In the genomic region with DNA sequence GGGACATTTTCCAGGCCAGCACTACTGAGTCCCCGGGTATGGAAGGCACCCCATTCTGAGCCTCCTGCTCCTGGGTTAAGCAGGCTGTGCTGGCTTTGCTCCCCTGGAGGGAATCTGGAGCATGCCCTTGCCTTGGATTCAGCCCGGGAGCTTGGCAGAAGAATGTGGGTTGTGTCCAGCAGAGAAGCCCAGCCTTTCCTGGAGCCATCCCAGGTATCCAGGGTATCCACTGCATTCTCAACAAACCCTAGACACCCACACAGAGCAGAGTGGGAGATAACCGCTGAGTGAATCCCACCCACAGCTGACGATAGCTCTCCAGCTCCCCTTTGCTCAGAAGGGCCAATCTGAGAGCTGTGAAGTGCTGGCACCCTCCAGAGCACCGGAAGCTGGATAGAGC, we compare ENCODE assay signal across 9 mouse cellular contexts. TPM values are rescaled to one million over a fixed set of nuclear protein-coding genes. Genes with fewer than 3 reads are reported as not detected.
DNase-seq lines count a peak whose midpoint lies in the region; ATAC-seq and TF ChIP-seq lines count a peak whose summit lies in the region.
"Had no signal": no experiment of that assay in that cellular context is flagged by ENCODE, and none has a peak within 500 bp of the region (broad histone marks: within the 10 kb centered on the region; RNA-seq: fewer than 3 reads in every experiment).

No protein-coding gene starts in this region.

- H3K4me3 ChIP-seq in liver, postnatal 0 days (ENCODE audit: low read depth, low read length), result no peak overlapping the region
- no peak overlapping the region for H3K4me3 ChIP-seq in liver, embryonic 11.5 days (ENCODE audit: low read depth, low read length)
- H3K4me3 ChIP-seq: neural tube, embryonic 12.5 days had no signal

- no peaks in the 10 kb centered on the region for H3K9me3 ChIP-seq in liver, postnatal 0 days (ENCODE audit: low read length)
- no peaks in the 10 kb centered on the region for H3K9me3 ChIP-seq in liver, embryonic 11.5 days (ENCODE audit: control insufficient read depth, low read length)
- H3K9me3 ChIP-seq: neural tube, embryonic 12.5 days had no signal

- no peak for TF ChIP-seq EP300 in liver, postnatal 0 days (IDR thresholded peaks at IDR 0.05; ENCODE audit: low read depth)

- no peaks in the 10 kb centered on the region for H3K4me1 ChIP-seq in liver, postnatal 0 days (ENCODE audit: insufficient read depth)
- H3K4me1 ChIP-seq in liver, embryonic 11.5 days (replicated peaks; ENCODE audit: control insufficient read depth, insufficient read depth, low read length), result no peaks in the 10 kb centered on the region
- H3K4me1 ChIP-seq: neural tube, embryonic 12.5 days had no signal

- H3K36me3 ChIP-seq in liver, postnatal 0 days (replicated peaks; ENCODE audit: insufficient read depth, low read length), result no peaks in the 10 kb centered on the region
- H3K36me3 ChIP-seq in liver, embryonic 11.5 days (ENCODE audit: control insufficient read depth, insufficient read depth, low read length), result no peaks in the 10 kb centered on the region
- H3K36me3 ChIP-seq: neural tube, embryonic 12.5 days had no signal

- H3K9ac ChIP-seq in liver, postnatal 0 days (replicated peaks), result no peak overlapping the region
- H3K9ac ChIP-seq in liver, embryonic 11.5 days (ENCODE audit: low read depth, low read length), result no peak overlapping the region
- H3K9ac ChIP-seq: neural tube, embryonic 12.5 days had no signal

- no peak overlapping the region for H3K4me2 ChIP-seq in liver, postnatal 0 days (ENCODE audit: low read depth, low read length)
- H3K4me2 ChIP-seq in liver, embryonic 11.5 days, result no peak overlapping the region
- H3K4me2 ChIP-seq: neural tube, embryonic 12.5 days had no signal

- intact Hi-C loops in gastrocnemius, postnatal 14 days (cut with DNase I; ENCODE audit: low total_unique reads), result no loop called here

- H3K27me3 ChIP-seq in liver, postnatal 0 days (ENCODE audit: insufficient read depth, low read length), result no peaks in the 10 kb centered on the region
- H3K27me3 ChIP-seq in liver, embryonic 11.5 days (replicated peaks; ENCODE audit: control insufficient read depth, insufficient read depth, low read length), result no peaks in the 10 kb centered on the region
- H3K27me3 ChIP-seq: neural tube, embryonic 12.5 days had no signal

- DNase-seq in frontal cortex, postnatal 36 days (ENCODE audit: low spot score in 2 of 2), result no peak
- DNase-seq in NIH3T3 (ENCODE audit: low read depth), result peak; percentile 77
- DNase-seq in gastrocnemius, postnatal 14 days, result peak; percentile 69
- DNase-seq in kidney, postnatal 10 days, result peak; percentile 66
- no peak for DNase-seq in liver, postnatal 0 days
- no peak for DNase-seq in liver, embryonic 11.5 days (ENCODE audit: low spot score)
- no peak for DNase-seq in thymus, adult 18-20 months

- TF ChIP-seq CTCF in liver, postnatal 0 days (IDR thresholded peaks at IDR 0.05; ENCODE audit: low read depth), result no peak

- WGBS in liver, postnatal 0 days (ENCODE audit: insufficient replicate concordance), result 70% methylated on average over 5 of the region's 5 CpGs
- 69% methylated on average over 5 of the region's 5 CpGs for WGBS in liver, embryonic 11.5 days

- peak; percentile 11; the same call in 1 of the 2 replicates for ATAC-seq in frontal cortex, adult (ENCODE audit: low TSS enrichment)
- no peak for ATAC-seq in liver, postnatal 0 days
- ATAC-seq in liver, embryonic 11.5 days (replicated peaks; ENCODE audit: low FRiP score), result no peak

- H3K27ac ChIP-seq in liver, postnatal 0 days (ENCODE audit: low read depth), result no peak overlapping the region
- no peak overlapping the region for H3K27ac ChIP-seq in liver, embryonic 11.5 days (ENCODE audit: low read depth, low read length)
- H3K27ac ChIP-seq: neural tube, embryonic 12.5 days had no signal

RNA-seq across cellular contexts. Expression of a gene that starts 21.5 kb away (rescaled TPM):
- total RNA-seq in gastrocnemius, postnatal 14 days (2021), result 10 to 100 TPM; 61.0 to 67.6 TPM
- polyA plus RNA-seq in liver, postnatal 0 days (2015; fragmentation: Nextera tagmentation; extraction: Ambion mirVana), result 36.6 and 37.0 TPM in 2 replicates
- 53.6 and 56.4 TPM in 2 replicates for polyA plus RNA-seq in liver, embryonic 11.5 days (2014; fragmentation: Nextera tagmentation; extraction: Ambion mirVana)

RNA-seq across cellular contexts. Expression of a gene that starts 29.3 kb away (rescaled TPM):
- total RNA-seq in gastrocnemius, postnatal 14 days (2021), result 1 to 10 TPM; 1.8 to 2.3 TPM
- polyA plus RNA-seq in liver, postnatal 0 days (2015; fragmentation: Nextera tagmentation; extraction: Ambion mirVana), result 3.8 and 4.4 TPM in 2 replicates
- polyA plus RNA-seq in liver, embryonic 11.5 days (2014; fragmentation: Nextera tagmentation; extraction: Ambion mirVana), result 15.4 and 18.8 TPM in 2 replicates

Comparison
In these comparisons a context has a peak if more than half of its experiments do, and no peak if none do; other contexts are left out.
1. DNase-seq: peak in NIH3T3 (single experiment), gastrocnemius, postnatal 14 days (single experiment) and kidney, postnatal 10 days (single experiment); none in frontal cortex, postnatal 36 days (0 of 2), liver, postnatal 0 days (single experiment), liver, embryonic 11.5 days (single experiment) and thymus, adult 18-20 months (0 of 2).